Mouse (Mus musculus) embryonic facial prominence, embryonic 12.5 days (tissue): ENCODE data around the gene Robo1. TPM values are rescaled to one million over a fixed set of nuclear protein-coding genes. Genes with fewer than 3 reads are reported as not detected.

Source experiments
- ATAC-seq: fragments of 200-750 bp; cut with Nextera tagmentation; 2 replicates; pipeline ENCODE4 v1.8.0; 2017; ENCODE audit not compliant: insufficient number of reproducible peaks, insufficient read depth, low FRiP score, low TSS enrichment
- H3K27ac ChIP-seq: fragments of 300-500 bp; sonication (generic); 2 replicates; pipeline ENCODE4 v1.5.1; 2016; ENCODE audit warnings: mild to moderate bottlenecking
- H3K27me3 ChIP-seq: fragments of 300-500 bp; sonication (generic); 2 replicates; pipeline ENCODE4 v1.6.1; 2016; ENCODE audit warnings: mild to moderate bottlenecking, moderate library complexity
- H3K36me3 ChIP-seq: fragments of 300-500 bp; sonication (generic); 2 replicates; pipeline ENCODE4 v1.6.1; 2016; ENCODE audit warnings: mild to moderate bottlenecking
- H3K4me1 ChIP-seq: fragments of 300-500 bp; sonication (generic); 2 replicates; pipeline ENCODE4 v1.6.1; 2016
- H3K4me2 ChIP-seq: fragments of 300-500 bp; sonication (generic); replicated peaks from 2 replicates; pipeline ENCODE4 v1.6.1; 2016; ENCODE audit warnings: mild to moderate bottlenecking, moderate library complexity
- H3K4me3 ChIP-seq: fragments of 300-500 bp; sonication (generic); 2 replicates; pipeline ENCODE4 v1.5.1; 2016; ENCODE audit warnings: mild to moderate bottlenecking
- H3K9ac ChIP-seq: fragments of 300-500 bp; sonication (generic); 2 replicates; pipeline ENCODE4 v1.6.1; 2016; ENCODE audit warnings: mild to moderate bottlenecking, moderate library complexity
- H3K9me3 ChIP-seq: fragments of 300-500 bp; sonication (generic); 2 replicates; pipeline ENCODE4 v1.6.1; 2016; ENCODE audit warnings: mild to moderate bottlenecking, moderate library complexity
- WGBS: fragments of 180-500 bp; shearing (Covaris S2); methylation state at CpG from one replicate; pipeline ENCODE4 v1.1.7; 2016; 5-methylcytosine and 5-hydroxymethylcytosine counted together
- polyA plus RNA-seq: library from polyadenylated mRNA; unstranded; fragments of >200 nt; fragmentation: Nextera tagmentation; extraction: Ambion mirVana; gene quantifications from 2 replicates; pipeline ENCODE4 v1.2.1, GENCODE M21; 2016

The Robo1 gene
- polyA plus RNA-seq, 1 experiment from 2014 or later, result 77.9 TPM

- H3K4me3 ChIP-seq, result no peak overlapping the region
- ATAC-seq, result no peak
- H3K9me3 ChIP-seq, result no peaks in the 10 kb centered on the region
- no peak overlapping the region for H3K4me2 ChIP-seq
- H3K9ac ChIP-seq, result no peak overlapping the region
- 26% methylated on average over 14 of the region's 14 CpGs for WGBS
- peaks cover 31% of the 10 kb centered on the region for H3K4me1 ChIP-seq
- H3K27ac ChIP-seq, result no peak overlapping the region
- H3K27me3 ChIP-seq, result no peaks in the 10 kb centered on the region
- no peaks in the 10 kb centered on the region for H3K36me3 ChIP-seq
These were observed 385.6 kb downstream of the Robo1 start for GRCm38 (mm10) chr16:72693446-72694274.

- H3K27me3 ChIP-seq, result no peaks in the 10 kb centered on the region
- WGBS, result 30% methylated on average over 5 of the region's 5 CpGs
- H3K4me1 ChIP-seq, result peaks cover 36% of the 10 kb centered on the region
These were observed 386.7 kb downstream of the Robo1 start for GRCm38 (mm10) chr16:72694787-72695186.

GRCm38 (mm10) chr16:72699238-72700006 is 391.3 kb downstream of the Robo1 start:
- no peak for ATAC-seq
- Histone ChIP-seq H3K27me3 (no peaks in the 10 kb centered on the region), H3K4me2 (no peak overlapping the region), H3K4me1 (peaks cover 20% of the 10 kb centered on the region), H3K36me3 (no peaks in the 10 kb centered on the region), H3K27ac (no peak overlapping the region), H3K9me3 (no peaks in the 10 kb centered on the region), H3K4me3 (no peak overlapping the region), H3K9ac (no peak overlapping the region)
- WGBS, result 44% methylated on average over 12 of the region's 12 CpGs

More at GRCm38 (mm10) chr16:72694787-72695186, 386.7 kb downstream of the Robo1 start:
- Histone ChIP-seq H3K9me3 (no peaks in the 10 kb centered on the region), H3K4me2 (no peak overlapping the region), H3K9ac (no peak overlapping the region), H3K36me3 (no peaks in the 10 kb centered on the region), H3K27ac (no peak overlapping the region), H3K4me3 (no peak overlapping the region)
- ATAC-seq, result no peak

- no peaks in the 10 kb centered on the region for H3K27me3 ChIP-seq
- no peaks in the 10 kb centered on the region for H3K9me3 ChIP-seq
- no peak overlapping the region for H3K27ac ChIP-seq
- H3K4me3 ChIP-seq, result no peak overlapping the region
- no peak overlapping the region for H3K4me2 ChIP-seq
- no peak for ATAC-seq
- no peak overlapping the region for H3K9ac ChIP-seq
- H3K4me1 ChIP-seq, result peaks cover 13% of the 10 kb centered on the region; the same call in 1 of the 2 replicates
- 77% methylated on average over 11 of the region's 11 CpGs for WGBS
- no peaks in the 10 kb centered on the region for H3K36me3 ChIP-seq
These were observed 392.2 kb downstream of the Robo1 start for GRCm38 (mm10) chr16:72700297-72700696.

- H3K4me1 ChIP-seq, result peaks cover 11% of the 10 kb centered on the region; the same call in 1 of the 2 replicates
- no peak overlapping the region for H3K27ac ChIP-seq
- H3K36me3 ChIP-seq, result no peaks in the 10 kb centered on the region
- H3K9me3 ChIP-seq, result no peaks in the 10 kb centered on the region
- 83% methylated on average over 6 of the region's 6 CpGs for WGBS
- no peak overlapping the region for H3K4me2 ChIP-seq
- no peak overlapping the region for H3K4me3 ChIP-seq
- no peak overlapping the region for H3K9ac ChIP-seq
- ATAC-seq, result no peak
- no peaks in the 10 kb centered on the region for H3K27me3 ChIP-seq
These were observed 395.4 kb downstream of the Robo1 start for GRCm38 (mm10) chr16:72703486-72703885.

- H3K9ac ChIP-seq, result no peak overlapping the region
- H3K36me3 ChIP-seq, result no peaks in the 10 kb centered on the region
- H3K4me3 ChIP-seq, result no peak overlapping the region
- no peak overlapping the region for H3K27ac ChIP-seq
- no peaks in the 10 kb centered on the region for H3K4me1 ChIP-seq
- no peaks in the 10 kb centered on the region for H3K9me3 ChIP-seq
- H3K27me3 ChIP-seq, result no peaks in the 10 kb centered on the region
- ATAC-seq, result no peak
- no peak overlapping the region for H3K4me2 ChIP-seq
- WGBS, result 64% methylated on average over 5 of the region's 5 CpGs
These were observed 397.7 kb downstream of the Robo1 start for GRCm38 (mm10) chr16:72705851-72706250.

- H3K27me3 ChIP-seq, result no peaks in the 10 kb centered on the region
- peaks cover 5% of the 10 kb centered on the region for H3K4me1 ChIP-seq
- no peak overlapping the region for H3K4me2 ChIP-seq
- no peak overlapping the region for H3K4me3 ChIP-seq
- WGBS, result 82% methylated on average over 2 of the region's 2 CpGs
- H3K9ac ChIP-seq, result no peak overlapping the region
- H3K36me3 ChIP-seq, result no peaks in the 10 kb centered on the region
- no peaks in the 10 kb centered on the region for H3K9me3 ChIP-seq
- no peak overlapping the region for H3K27ac ChIP-seq
- ATAC-seq, result no peak
These were observed 400.4 kb downstream of the Robo1 start for GRCm38 (mm10) chr16:72708526-72708925.

GRCm38 (mm10) chr16:72717118-72717802 is 409.2 kb downstream of the Robo1 start:
- Histone ChIP-seq H3K27me3 (no peaks in the 10 kb centered on the region), H3K9me3 (no peaks in the 10 kb centered on the region), H3K27ac (no peak overlapping the region), H3K36me3 (no peaks in the 10 kb centered on the region), H3K9ac (no peak overlapping the region), H3K4me3 (no peak overlapping the region), H3K4me2 (no peak overlapping the region), H3K4me1 (peaks cover 31% of the 10 kb centered on the region)
- 75% methylated on average over 9 of the region's 9 CpGs for WGBS
- no peak for ATAC-seq

GRCm38 (mm10) chr16:72719063-72719462 is 411.0 kb downstream of the Robo1 start:
- no peak overlapping the region for H3K27ac ChIP-seq
- no peaks in the 10 kb centered on the region for H3K36me3 ChIP-seq
- no peaks in the 10 kb centered on the region for H3K27me3 ChIP-seq
- no peak overlapping the region for H3K4me3 ChIP-seq
- 88% methylated on average over 4 of the region's 4 CpGs for WGBS
- H3K9me3 ChIP-seq, result no peaks in the 10 kb centered on the region
- ATAC-seq, result no peak
- H3K4me1 ChIP-seq, result peaks cover 24% of the 10 kb centered on the region; the same call in 1 of the 2 replicates
- no peak overlapping the region for H3K9ac ChIP-seq
- no peak overlapping the region for H3K4me2 ChIP-seq

- 87% methylated on average over 4 of the region's 4 CpGs for WGBS
- no peak for ATAC-seq
- H3K36me3 ChIP-seq, result no peaks in the 10 kb centered on the region
These were observed 412.9 kb downstream of the Robo1 start for GRCm38 (mm10) chr16:72720979-72721378.

GRCm38 (mm10) chr16:72721713-72722481 is 413.8 kb downstream of the Robo1 start:
- no peak overlapping the region for H3K4me2 ChIP-seq
- no peak for ATAC-seq
- H3K4me3 ChIP-seq, result no peak overlapping the region
- H3K27me3 ChIP-seq, result no peaks in the 10 kb centered on the region
- WGBS, result 58% methylated on average over 14 of the region's 14 CpGs
- no peak overlapping the region for H3K9ac ChIP-seq
- no peaks in the 10 kb centered on the region for H3K9me3 ChIP-seq
- no peaks in the 10 kb centered on the region for H3K36me3 ChIP-seq
- H3K4me1 ChIP-seq, result peaks cover 21% of the 10 kb centered on the region; the same call in 1 of the 2 replicates
- H3K27ac ChIP-seq, result no peak overlapping the region

More at GRCm38 (mm10) chr16:72720979-72721378, 412.9 kb downstream of the Robo1 start:
- Histone ChIP-seq H3K9me3 (no peaks in the 10 kb centered on the region), H3K4me2 (no peak overlapping the region), H3K9ac (no peak overlapping the region), H3K27me3 (no peaks in the 10 kb centered on the region), H3K27ac (no peak overlapping the region), H3K4me1 (peaks cover 21% of the 10 kb centered on the region; the same call in 1 of the 2 replicates), H3K4me3 (no peak overlapping the region)
